Mouse (Mus musculus) intestine, postnatal 0 days (tissue): ENCODE results near the gene Cul4a. TPM values are rescaled to one million over a fixed set of nuclear protein-coding genes. Genes with fewer than 3 reads are reported as not detected.

Experiments
- ATAC-seq: fragments of 200-750 bp; cut with Nextera tagmentation; 2 replicates; pipeline ENCODE4 v1.8.0; 2017; ENCODE audit warnings: mild to moderate bottlenecking, moderate TSS enrichment, moderate library complexity
- H3K27ac ChIP-seq: fragments of 300-500 bp; sonication (generic); 2 replicates; pipeline ENCODE4 v1.5.1; 2014; ENCODE audit warnings: mild to moderate bottlenecking, low read depth, low read length, moderate library complexity
- H3K27me3 ChIP-seq: fragments of 300-500 bp; sonication (generic); replicated peaks from 2 replicates; pipeline ENCODE4 v1.6.1; 2014; ENCODE audit warnings: low read length, mixed read lengths; ENCODE audit not compliant: control insufficient read depth, insufficient read depth
- H3K36me3 ChIP-seq: fragments of 300-500 bp; sonication (generic); 2 replicates; pipeline ENCODE4 v1.6.1; 2014; ENCODE audit warnings: mild to moderate bottlenecking, moderate library complexity; ENCODE audit not compliant: control insufficient read depth, insufficient read depth
- H3K4me1 ChIP-seq: fragments of 300-500 bp; sonication (generic); replicated peaks from 2 replicates; pipeline ENCODE4 v1.6.1; 2014; ENCODE audit warnings: antibody characterized with exemption, low read length, mixed read lengths; ENCODE audit not compliant: control insufficient read depth, insufficient read depth
- H3K4me2 ChIP-seq: fragments of 300-500 bp; sonication (generic); replicated peaks from 2 replicates; pipeline ENCODE4 v1.6.1; 2014; ENCODE audit warnings: low read depth, mild to moderate bottlenecking, moderate library complexity
- H3K4me3 ChIP-seq: fragments of 300-500 bp; sonication (generic); 2 replicates; pipeline ENCODE4 v1.5.1; 2014; ENCODE audit warnings: low read depth, low read length
- H3K9ac ChIP-seq: fragments of 300-500 bp; sonication (generic); 2 replicates; pipeline ENCODE4 v1.6.1; 2014; ENCODE audit warnings: mild to moderate bottlenecking, low read depth, low read length
- H3K9me3 ChIP-seq: fragments of 300-500 bp; sonication (generic); 2 replicates; pipeline ENCODE4 v1.6.1; 2016; ENCODE audit warnings: mixed run types; ENCODE audit not compliant: control insufficient read depth
- CTCF ChIP-seq: sonication (generic); IDR thresholded peaks from 2 replicates; pipeline ENCODE4 v1.5.1; 2016; ENCODE audit warnings: low read depth, mild to moderate bottlenecking, control low read depth, antibody characterized with exemption, moderate library complexity
- WGBS: fragments of 180-500 bp; shearing (Covaris S2); extraction: QIAGEN DNeasy Blood & Tissue Kit; methylation state at CpG from one replicate; pipeline ENCODE4 v1.1.7; 2014; 5-methylcytosine and 5-hydroxymethylcytosine counted together
- polyA plus RNA-seq: library from polyadenylated mRNA; unstranded; fragments of >200 nt; fragmentation: Nextera tagmentation; extraction: Ambion mirVana; gene quantifications from 2 replicates; pipeline ENCODE4 v1.2.1, GENCODE M21; 2015

Cul4a gene
- polyA plus RNA-seq, 1 experiment from 2014 or later: 44.9 TPM

DNA sequence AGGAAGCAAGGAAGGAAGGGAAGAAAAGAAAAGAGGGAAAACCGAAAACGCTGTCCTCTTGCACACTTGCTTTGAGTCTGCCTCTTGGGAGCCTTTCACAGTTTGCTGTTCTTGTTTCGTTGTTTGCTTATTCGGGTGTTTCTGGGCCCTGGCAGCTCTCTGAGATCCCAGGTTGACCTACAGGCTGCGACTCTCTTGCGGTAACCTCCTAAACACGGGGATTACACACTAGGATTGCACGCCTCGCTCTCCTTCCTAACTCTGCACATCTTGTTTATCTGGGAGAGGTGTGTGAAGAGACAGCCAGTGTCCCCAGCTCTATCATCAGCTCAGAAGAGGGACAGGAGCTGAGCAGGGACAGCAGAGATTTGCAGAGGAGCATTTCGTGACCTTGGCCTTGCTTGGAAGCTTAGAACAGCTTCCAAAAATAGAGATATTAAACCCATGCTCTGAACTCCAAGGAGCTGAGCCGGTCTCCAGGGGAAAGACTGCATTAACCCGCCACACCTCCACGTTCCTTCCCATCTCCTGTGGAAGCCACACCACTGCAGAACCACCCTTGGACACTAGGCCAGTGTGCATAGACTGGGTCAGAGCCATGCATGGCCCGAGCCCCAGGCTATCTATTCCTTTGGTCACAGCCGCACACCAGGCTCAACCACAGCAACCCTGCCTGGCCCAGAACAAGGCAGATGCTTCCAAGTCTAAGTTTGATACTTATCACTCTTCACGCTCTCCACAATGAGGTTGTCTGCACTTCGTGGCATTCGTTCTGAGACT is 75.7 kb downstream of the Cul4a start:
- Histone ChIP-seq H3K9ac (no peak overlapping the region), H3K4me3 (no peak overlapping the region), H3K36me3 (peaks cover 38% of the 10 kb centered on the region), H3K9me3 (no peaks in the 10 kb centered on the region), H3K27me3 (no peaks in the 10 kb centered on the region), H3K4me1 (no peaks in the 10 kb centered on the region), H3K27ac (no peak overlapping the region), H3K4me2 (no peak overlapping the region)
- WGBS: 75% methylated on average over 18 of the region's 18 CpGs
- no peak for TF ChIP-seq CTCF
- ATAC-seq: no peak

DNA sequence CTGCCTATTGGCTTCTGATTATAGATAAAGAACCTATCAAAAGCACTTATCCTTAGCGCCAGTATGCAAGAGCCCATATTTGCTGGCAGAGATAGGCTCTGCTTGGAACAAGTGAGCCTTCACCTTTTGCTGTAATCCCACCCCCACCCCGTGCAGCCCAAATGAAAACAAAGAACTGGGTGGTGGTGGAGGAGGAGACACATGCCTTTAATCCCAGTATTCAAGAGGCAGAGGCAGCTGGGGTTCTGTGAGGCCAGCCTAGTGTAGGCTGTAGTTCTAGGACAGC is 76.2 kb downstream of the Cul4a start:
- no peaks in the 10 kb centered on the region for H3K9me3 ChIP-seq
- no peak overlapping the region for H3K4me2 ChIP-seq
- no peak overlapping the region for H3K4me3 ChIP-seq
- H3K27me3 ChIP-seq: no peaks in the 10 kb centered on the region
- no peak for ATAC-seq
- 59% methylated on average over 2 of the region's 2 CpGs for WGBS
- TF ChIP-seq CTCF: no peak
- H3K9ac ChIP-seq: no peak overlapping the region
- H3K36me3 ChIP-seq: peaks cover 39% of the 10 kb centered on the region
- no peak overlapping the region for H3K27ac ChIP-seq
- H3K4me1 ChIP-seq: no peaks in the 10 kb centered on the region

GRCm38 (mm10) chr8:13186819-13187218 is 81.4 kb downstream of the Cul4a start:
- H3K4me3 ChIP-seq: no peak overlapping the region
- no peak overlapping the region for H3K9ac ChIP-seq
- H3K4me2 ChIP-seq: no peak overlapping the region
- no peaks in the 10 kb centered on the region for H3K4me1 ChIP-seq
- H3K9me3 ChIP-seq: no peaks in the 10 kb centered on the region
- no peak overlapping the region for H3K27ac ChIP-seq
- ATAC-seq: no peak
- 79% methylated on average over 8 of the region's 8 CpGs for WGBS
- no peaks in the 10 kb centered on the region for H3K27me3 ChIP-seq
- TF ChIP-seq CTCF: no peak
- H3K36me3 ChIP-seq: peaks cover 55% of the 10 kb centered on the region

DNA sequence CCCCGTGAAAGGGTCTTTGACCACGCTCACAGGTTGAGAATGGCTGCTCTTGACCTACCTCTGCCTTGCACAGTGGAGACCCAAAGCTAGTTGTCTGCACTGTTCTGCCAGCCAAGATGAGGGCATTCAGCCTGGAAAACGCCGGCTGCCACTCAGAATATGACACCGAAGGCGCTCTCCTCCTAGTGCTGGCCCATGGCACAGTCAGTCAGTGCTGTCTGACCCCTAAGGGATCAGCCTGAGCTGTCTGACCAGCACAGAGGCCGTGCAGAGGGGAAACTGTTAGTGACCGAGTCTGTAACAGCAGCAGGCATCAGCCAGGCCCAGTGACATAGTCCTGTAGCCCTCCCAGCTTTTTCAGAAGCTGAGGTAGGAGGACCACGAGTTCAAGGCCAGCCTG is 81.8 kb downstream of the Cul4a start:
- Histone ChIP-seq H3K4me3 (no peak overlapping the region), H3K27me3 (no peaks in the 10 kb centered on the region), H3K4me2 (no peak overlapping the region), H3K4me1 (no peaks in the 10 kb centered on the region), H3K9me3 (no peaks in the 10 kb centered on the region), H3K36me3 (peaks cover 59% of the 10 kb centered on the region), H3K9ac (no peak overlapping the region), H3K27ac (no peak overlapping the region)
- ATAC-seq: no peak
- WGBS: 82% methylated on average over 9 of the region's 9 CpGs
- no peak for TF ChIP-seq CTCF

- Histone ChIP-seq H3K27ac (no peak overlapping the region), H3K9me3 (no peaks in the 10 kb centered on the region), H3K36me3 (peaks cover 61% of the 10 kb centered on the region), H3K9ac (no peak overlapping the region), H3K4me2 (no peak overlapping the region), H3K4me1 (no peaks in the 10 kb centered on the region), H3K4me3 (no peak overlapping the region), H3K27me3 (no peaks in the 10 kb centered on the region)
- no peak for ATAC-seq
- 76% methylated on average over 7 of the region's 7 CpGs for WGBS
- no peak for TF ChIP-seq CTCF
Observed at GRCm38 (mm10) chr8:13187638-13188037, 82.2 kb downstream of the Cul4a start.

DNA sequence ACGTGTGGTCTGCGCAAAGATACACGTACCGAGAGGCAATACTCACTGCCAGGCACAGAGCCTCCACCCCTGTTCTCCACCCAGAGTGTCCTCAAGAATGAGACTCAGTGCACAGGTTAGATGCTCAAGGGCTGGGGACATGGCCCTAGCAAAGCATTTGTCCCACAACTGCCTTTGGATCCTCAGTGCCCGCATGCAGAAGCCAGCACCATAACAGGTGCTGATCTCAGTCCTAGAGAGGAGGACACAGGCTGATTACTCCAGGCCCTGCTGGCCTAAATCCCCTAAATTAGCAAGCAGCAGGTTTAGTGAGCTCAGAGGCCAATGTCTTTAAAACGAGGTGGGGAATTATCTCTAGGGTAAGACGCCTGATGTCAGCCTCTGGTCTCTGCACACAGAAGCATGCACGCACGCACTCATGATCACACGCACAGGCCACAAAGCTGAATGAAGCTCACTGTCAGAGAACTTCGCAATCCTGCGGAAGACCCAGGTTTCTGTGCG is 82.7 kb downstream of the Cul4a start:
- H3K27ac ChIP-seq: no peak overlapping the region
- WGBS: 94% methylated on average over 13 of the region's 13 CpGs
- no peak for ATAC-seq
- H3K4me2 ChIP-seq: no peak overlapping the region
- no peaks in the 10 kb centered on the region for H3K4me1 ChIP-seq
- no peaks in the 10 kb centered on the region for H3K27me3 ChIP-seq
- H3K4me3 ChIP-seq: no peak overlapping the region
- TF ChIP-seq CTCF: no peak
- no peak overlapping the region for H3K9ac ChIP-seq
- H3K9me3 ChIP-seq: no peaks in the 10 kb centered on the region
- peaks cover 61% of the 10 kb centered on the region for H3K36me3 ChIP-seq
